Mouse (Mus musculus): ENCODE measurements at regions not wholly inside any gene's neighbourhood (a gene's known extent, or its start where the extent isn't known, plus 50 kb on each side); places are given as distances from the start of the nearest gene placed in this dataset.

GRCm38 (mm10) chr14:80789131-80789530, 805.2 kb downstream of the Olfm4 start:
- no peak for DNase-seq (ENCODE audit: low spot score)

GRCm38 (mm10) chr14:80799370-80799959, 815.6 kb downstream of the Olfm4 start:
- no peak for DNase-seq (ENCODE audit: low spot score)

GRCm38 (mm10) chr14:80830476-80830875, 846.6 kb downstream of the Olfm4 start:
- DNase-seq (ENCODE audit: low spot score): no peak

GRCm38 (mm10) chr14:80844550-80844949, 860.7 kb downstream of the Olfm4 start:
- no peak for DNase-seq (ENCODE audit: low spot score)

- peak; percentile 77 for DNase-seq (ENCODE audit: low spot score)
These were observed 861.8 kb downstream of the Olfm4 start for GRCm38 (mm10) chr14:80845576-80846269.

- DNase-seq (ENCODE audit: low spot score): no peak
These were observed 862.7 kb downstream of the Olfm4 start for GRCm38 (mm10) chr14:80846420-80847083.
